Mouse (Mus musculus) induced T-regulatory cell, adult 2 months (primary cell): ENCODE results near the gene Meaf6.
A peak's percentile ranks its signal among the peaks of the same experiment; 100 is the strongest.

ENCODE experiments used
- DNase-seq: peaks from one replicate; pipeline ENCODE4 v3.0.0-alpha.2; 2012; ENCODE audit warnings: low read depth

Meaf6 gene

GRCm38 (mm10) chr4:125144627-125145026 lies 59.7 kb downstream of the Meaf6 start:
- DNase-seq = no peak

- DNase-seq = peak; percentile 16
Measured at GRCm38 (mm10) chr4:125145213-125145612, 60.3 kb downstream of the Meaf6 start.

- DNase-seq = no peak
Measured at GRCm38 (mm10) chr4:125147970-125148369, 63.0 kb downstream of the Meaf6 start.

- no peak for DNase-seq
Measured at GRCm38 (mm10) chr4:125149460-125149859, 64.5 kb downstream of the Meaf6 start.

- no peak for DNase-seq
Measured at GRCm38 (mm10) chr4:125152469-125152868, 67.5 kb downstream of the Meaf6 start.

- DNase-seq = no peak
Measured at GRCm38 (mm10) chr4:125153659-125154241, 68.8 kb downstream of the Meaf6 start.

GRCm38 (mm10) chr4:125155646-125156045 lies 70.7 kb downstream of the Meaf6 start:
- no peak for DNase-seq

GRCm38 (mm10) chr4:125157322-125157721 lies 72.4 kb downstream of the Meaf6 start:
- DNase-seq = no peak

- no peak for DNase-seq
Measured at GRCm38 (mm10) chr4:125158081-125158480, 73.1 kb downstream of the Meaf6 start.

- no peak for DNase-seq
Measured at GRCm38 (mm10) chr4:125158581-125159317, 73.8 kb downstream of the Meaf6 start.

GRCm38 (mm10) chr4:125160320-125160950 lies 75.5 kb downstream of the Meaf6 start:
- DNase-seq = peak; percentile 72

- no peak for DNase-seq
Measured at GRCm38 (mm10) chr4:125160951-125161331, 76.0 kb downstream of the Meaf6 start.

- no peak for DNase-seq
Measured at GRCm38 (mm10) chr4:125161392-125161791, 76.5 kb downstream of the Meaf6 start.

GRCm38 (mm10) chr4:125162701-125163100 lies 77.8 kb downstream of the Meaf6 start:
- no peak for DNase-seq
